In genomic region chr19:4013066-4013465, GRCm38 (mm10) we compare ENCODE assay signal across 8 mouse cellular contexts. TPM values are rescaled to one million over a fixed set of nuclear protein-coding genes. Genes with fewer than 3 reads are reported as not detected.
DNase-seq lines count a peak whose midpoint lies in the region; ATAC-seq and TF ChIP-seq lines count a peak whose summit lies in the region.

No protein-coding gene starts in this region.

- no peak overlapping the region for H3ac ChIP-seq in myocyte (ENCODE audit: control insufficient read depth, insufficient read length)

- peaks cover 28% of the 10 kb centered on the region for H3K36me3 ChIP-seq in kidney, embryonic 15.5 days
- peaks cover 27% of the 10 kb centered on the region for H3K36me3 ChIP-seq in embryonic facial prominence, embryonic 12.5 days
- H3K36me3 ChIP-seq in limb, embryonic 10.5 days: peaks cover 30% of the 10 kb centered on the region
- peaks cover 18% of the 10 kb centered on the region for H3K36me3 ChIP-seq in myocyte (ENCODE audit: control insufficient read depth, insufficient read depth)

- TF ChIP-seq POLR2A in myocyte (IDR thresholded peaks at IDR 0.05; ENCODE audit: insufficient read length, low read depth): no peak

- no peak; the same call in 1 of the 2 replicates for ATAC-seq in kidney, embryonic 15.5 days (replicated peaks; ENCODE audit: low FRiP score)
- peak; percentile 23; the same call in 1 of the 2 replicates for ATAC-seq in embryonic facial prominence, embryonic 12.5 days (ENCODE audit: insufficient number of reproducible peaks, insufficient read depth, low FRiP score, low TSS enrichment)

- H3K9ac ChIP-seq in kidney, embryonic 15.5 days: peak overlapping the region; percentile 45
- H3K9ac ChIP-seq in embryonic facial prominence, embryonic 12.5 days: 0 out of 2 replicates have a peak overlapping the region, but pooled peaks have one; percentile 22

- no peaks in the 10 kb centered on the region for H3K9me3 ChIP-seq in kidney, embryonic 15.5 days (replicated peaks)
- H3K9me3 ChIP-seq in embryonic facial prominence, embryonic 12.5 days: no peaks in the 10 kb centered on the region
- no peaks in the 10 kb centered on the region for H3K9me3 ChIP-seq in limb, embryonic 10.5 days (replicated peaks)

- H3K4me2 ChIP-seq in kidney, embryonic 15.5 days: peak overlapping the region; percentile 61
- H3K4me2 ChIP-seq in embryonic facial prominence, embryonic 12.5 days (replicated peaks): peak overlapping the region; percentile 47
- H3K4me2 ChIP-seq in myocyte (ENCODE audit: low read depth): peak overlapping the region; percentile 60

- no peak overlapping the region; the same call in 1 of the 2 replicates for H3K27ac ChIP-seq in kidney, embryonic 15.5 days
- H3K27ac ChIP-seq in embryonic facial prominence, embryonic 12.5 days: no peak overlapping the region
- H3K27ac ChIP-seq in limb, embryonic 10.5 days: peak overlapping the region; percentile 76

- H3K4me3 ChIP-seq in kidney, embryonic 15.5 days (replicated peaks): peak overlapping the region; percentile 86
- H3K4me3 ChIP-seq in embryonic facial prominence, embryonic 12.5 days: peak overlapping the region; percentile 87
- peak overlapping the region; percentile 75 for H3K4me3 ChIP-seq in limb, embryonic 10.5 days
- peak overlapping the region; percentile 78 for H3K4me3 ChIP-seq in myocyte

- H3K27me3 ChIP-seq in kidney, embryonic 15.5 days: no peaks in the 10 kb centered on the region
- no peaks in the 10 kb centered on the region for H3K27me3 ChIP-seq in embryonic facial prominence, embryonic 12.5 days
- H3K27me3 ChIP-seq in limb, embryonic 10.5 days (ENCODE audit: low read depth, poor library complexity, severe bottlenecking): no peaks in the 10 kb centered on the region
- no peaks in the 10 kb centered on the region for H3K27me3 ChIP-seq in myocyte (ENCODE audit: control insufficient read depth, insufficient read depth, insufficient read length)

- H3K4me1 ChIP-seq in kidney, embryonic 15.5 days: peaks cover 20% of the 10 kb centered on the region
- H3K4me1 ChIP-seq in embryonic facial prominence, embryonic 12.5 days: peaks cover 6% of the 10 kb centered on the region
- H3K4me1 ChIP-seq in limb, embryonic 10.5 days: peaks cover 17% of the 10 kb centered on the region

- WGBS in kidney, embryonic 15.5 days: 13% methylated on average over 9 of the region's 9 CpGs
- 18% methylated on average over 9 of the region's 9 CpGs for WGBS in embryonic facial prominence, embryonic 12.5 days
- 24% methylated on average over 9 of the region's 9 CpGs for whole genome bisulfite sequencing in limb, embryonic 10.5 days

- peaks cover 15% of the 10 kb centered on the region for H3K79me2 ChIP-seq in myocyte (ENCODE audit: control insufficient read depth, insufficient read depth)

- no peak for DNase-seq in kidney, adult 9 months
- DNase-seq in limb, embryonic 10.5 days (ENCODE audit: low spot score): no peak
- DNase-seq in gastrocnemius, adult 18-20 months (ENCODE audit: low spot score): no peak
- DNase-seq in adrenal gland, adult 8-10 months: no peak
- no peak for DNase-seq in spleen, adult 18-20 months

TF ChIP-seq in myocyte, 11 proteins besides CTCF, POLR2A, EP300 and RAD21:
- TF ChIP-seq E2F4 (IDR thresholded peaks at IDR 0.05; ENCODE audit: insufficient read depth): no peak
- TF ChIP-seq MYOG (IDR thresholded peaks at IDR 0.05; ENCODE audit: control insufficient read depth in 1 of 3, insufficient read depth in 1 of 3, insufficient read length in 2 of 3, low read depth in 2 of 3): no peak
- TF ChIP-seq MAX (IDR thresholded peaks at IDR 0.05; ENCODE audit: low read depth): no peak

RNA-seq across cellular contexts. Expression of gene Ndufv1, which starts 0.5 kb away (rescaled TPM):
- polyA plus RNA-seq in kidney, embryonic 15.5 days (2015; fragmentation: Nextera tagmentation; extraction: Ambion mirVana): 220 and 237 TPM in 2 replicates
- polyA plus RNA-seq in embryonic facial prominence, embryonic 12.5 days (2016; fragmentation: Nextera tagmentation; extraction: Ambion mirVana): 188 and 201 TPM in 2 replicates
- 220 and 221 TPM in 2 replicates for polyA plus RNA-seq in limb, embryonic 10.5 days (2016; fragmentation: Nextera tagmentation; extraction: Ambion mirVana)
- polyA plus RNA-seq in myocyte (2012; fragmentation: generic; extraction: Trizol): 405 TPM
- 100 to 1,000 TPM; 423 to 466 TPM for total RNA-seq in gastrocnemius, adult 18-20 months (2021)
- 100 to 1,000 TPM; 235 to 340 (median 280) TPM for total RNA-seq in adrenal gland, adult 8-10 months (2022)

RNA-seq across cellular contexts. Expression of gene Doc2g, which starts 10.0 kb away (rescaled TPM):
- 5.0 and 5.1 TPM in 2 replicates for polyA plus RNA-seq in kidney, embryonic 15.5 days (2015; fragmentation: Nextera tagmentation; extraction: Ambion mirVana)
- polyA plus RNA-seq in embryonic facial prominence, embryonic 12.5 days (2016; fragmentation: Nextera tagmentation; extraction: Ambion mirVana): 6.5 and 6.9 TPM in 2 replicates
- 5.0 and 7.6 TPM in 2 replicates for polyA plus RNA-seq in limb, embryonic 10.5 days (2016; fragmentation: Nextera tagmentation; extraction: Ambion mirVana)
- 2.5 TPM for polyA plus RNA-seq in myocyte (2012; fragmentation: generic; extraction: Trizol)
- under 1 TPM; 0.82 to 1.00 TPM for total RNA-seq in gastrocnemius, adult 18-20 months (2021)
- 1 to 10 TPM; 1.5 to 2.5 (median 1.7) TPM for total RNA-seq in adrenal gland, adult 8-10 months (2022)

RNA-seq across cellular contexts. Expression of gene Gm49405, which starts 12.6 kb away (rescaled TPM):
- polyA plus RNA-seq in kidney, embryonic 15.5 days (2015; fragmentation: Nextera tagmentation; extraction: Ambion mirVana): 3.3 and 4.1 TPM in 2 replicates
- 4.0 and 5.6 TPM in 2 replicates for polyA plus RNA-seq in embryonic facial prominence, embryonic 12.5 days (2016; fragmentation: Nextera tagmentation; extraction: Ambion mirVana)
- polyA plus RNA-seq in limb, embryonic 10.5 days (2016; fragmentation: Nextera tagmentation; extraction: Ambion mirVana): 3.5 and 4.6 TPM in 2 replicates
- polyA plus RNA-seq in myocyte (2012; fragmentation: generic; extraction: Trizol): 0.50 TPM
- total RNA-seq in gastrocnemius, adult 18-20 months (2021): under 1 TPM; 0.14 to 0.40 TPM
- 1 to 10 TPM in 3 of 4 experiments, under 1 TPM in 1; 0.61 to 1.7 (median 1.3) TPM for total RNA-seq in adrenal gland, adult 8-10 months (2022)

RNA-seq across cellular contexts. Expression of gene Nudt8, which starts 12.7 kb away (rescaled TPM):
- polyA plus RNA-seq in kidney, embryonic 15.5 days (2015; fragmentation: Nextera tagmentation; extraction: Ambion mirVana): 31.2 and 36.2 TPM in 2 replicates
- 30.0 and 33.2 TPM in 2 replicates for polyA plus RNA-seq in embryonic facial prominence, embryonic 12.5 days (2016; fragmentation: Nextera tagmentation; extraction: Ambion mirVana)
- 32.4 and 36.0 TPM in 2 replicates for polyA plus RNA-seq in limb, embryonic 10.5 days (2016; fragmentation: Nextera tagmentation; extraction: Ambion mirVana)
- 36.9 TPM for polyA plus RNA-seq in myocyte (2012; fragmentation: generic; extraction: Trizol)
- total RNA-seq in gastrocnemius, adult 18-20 months (2021): 10 to 100 TPM; 23.8 to 30.1 TPM
- total RNA-seq in adrenal gland, adult 8-10 months (2022): 10 to 100 TPM; 22.8 to 27.3 (median 24.7) TPM

RNA-seq across cellular contexts. Expression of gene Tbx10, which starts 20.5 kb away (rescaled TPM):
- 0.75 and 1.5 TPM in 2 replicates for polyA plus RNA-seq in kidney, embryonic 15.5 days (2015; fragmentation: Nextera tagmentation; extraction: Ambion mirVana)
- not detected in 2 replicates for polyA plus RNA-seq in embryonic facial prominence, embryonic 12.5 days (2016; fragmentation: Nextera tagmentation; extraction: Ambion mirVana)
- polyA plus RNA-seq in limb, embryonic 10.5 days (2016; fragmentation: Nextera tagmentation; extraction: Ambion mirVana): 0.10 TPM in 1 of 2 replicates, not detected in the other
- polyA plus RNA-seq in myocyte (2012; fragmentation: generic; extraction: Trizol): 0.04 TPM
- not detected for total RNA-seq in gastrocnemius, adult 18-20 months (2021)
- total RNA-seq in adrenal gland, adult 8-10 months (2022): not detected
